Mouse (Mus musculus) CD8-positive naive resting alpha-beta T cell, adult 2 months (primary cell): ENCODE measurements around the gene Smyd2.

ENCODE experiments used
- DNase-seq, 2 experiments: peaks; one replicate each; pipeline ENCODE4 v3.0.0; 2022; ENCODE audit warnings: low read depth in 2 of 2, low spot score in 2 of 2

The Smyd2 gene

DNA sequence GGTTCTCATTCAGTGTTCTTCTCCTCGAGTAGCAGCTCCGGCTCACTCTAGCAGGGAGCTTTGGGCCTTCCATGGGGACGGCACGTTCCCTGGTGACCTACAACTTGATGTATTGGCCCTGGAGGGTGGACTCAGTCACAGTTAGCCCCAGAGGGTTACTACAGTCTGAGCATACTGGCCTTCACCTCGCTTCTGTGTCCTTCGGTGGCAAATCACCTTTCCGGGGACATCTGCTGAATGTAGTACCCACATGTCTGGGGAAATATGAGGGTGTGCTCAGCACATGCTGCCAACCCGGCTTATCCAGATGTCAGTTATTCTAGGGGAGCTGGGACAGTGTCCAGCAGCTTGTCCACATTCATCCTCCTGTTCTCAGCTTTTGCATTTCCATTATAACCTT, 48.6 kb downstream of the Smyd2 start:
- no peak for DNase-seq

DNA sequence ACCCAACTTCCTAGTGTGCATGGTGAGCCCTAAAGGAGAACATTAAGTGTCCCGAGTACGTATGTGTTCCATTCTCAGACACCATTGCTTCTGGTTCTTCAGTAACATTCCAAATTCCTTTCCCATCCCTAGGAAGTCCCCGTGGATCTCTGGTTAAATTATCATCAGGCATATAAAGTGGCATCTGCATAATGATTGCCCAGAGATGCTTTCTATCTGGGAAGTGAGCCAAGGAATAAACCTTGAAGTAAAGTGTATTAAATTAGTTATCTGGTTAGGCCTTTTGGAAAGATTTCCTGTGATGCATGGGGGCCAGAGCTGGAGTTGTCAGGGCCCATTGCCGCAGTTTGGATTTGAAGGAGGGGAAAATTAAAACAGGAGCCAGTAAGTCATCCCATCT, 50.1 kb downstream of the Smyd2 start:
- DNase-seq = no peak

DNA sequence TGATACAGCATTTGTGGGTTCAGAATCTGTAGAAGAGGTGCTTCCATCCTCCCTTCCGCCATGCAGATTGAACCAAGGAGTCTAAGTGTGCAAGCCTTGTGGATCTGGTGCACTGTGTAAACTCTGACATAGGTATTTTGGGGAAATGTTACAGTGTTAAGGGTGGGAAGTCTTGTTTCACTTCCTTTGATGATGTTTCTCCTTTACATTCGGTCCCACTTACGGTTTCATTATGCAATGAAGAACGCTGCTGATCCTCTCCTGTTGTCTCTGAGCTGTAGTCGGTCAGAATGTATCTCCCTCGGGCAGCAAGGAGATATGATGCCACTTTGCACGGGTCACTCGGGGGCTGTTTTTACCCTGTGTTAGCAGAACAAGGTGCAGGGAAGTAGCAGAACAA, 50.5 kb downstream of the Smyd2 start:
- no peak for DNase-seq

DNA sequence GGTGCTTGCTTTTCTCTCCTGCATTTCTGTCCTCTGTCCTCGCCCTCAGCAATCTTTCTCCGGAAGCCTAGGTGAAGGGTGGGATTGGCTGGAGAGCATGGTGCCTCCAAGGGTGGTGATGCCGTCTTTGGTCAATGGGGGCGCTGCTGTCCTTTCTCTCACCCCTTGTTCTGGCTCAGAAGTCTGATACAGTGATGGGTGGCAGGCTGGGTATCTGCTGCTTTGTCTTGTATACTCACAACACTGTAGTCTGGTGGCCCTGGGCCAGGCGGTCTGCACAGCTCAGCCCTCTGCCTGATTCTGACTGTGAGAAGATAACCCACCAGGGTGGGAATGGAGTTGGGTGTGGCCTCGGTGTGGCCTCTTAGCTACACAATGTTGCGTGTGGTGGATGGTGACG, 51.6 kb downstream of the Smyd2 start:
- no peak for DNase-seq

DNA sequence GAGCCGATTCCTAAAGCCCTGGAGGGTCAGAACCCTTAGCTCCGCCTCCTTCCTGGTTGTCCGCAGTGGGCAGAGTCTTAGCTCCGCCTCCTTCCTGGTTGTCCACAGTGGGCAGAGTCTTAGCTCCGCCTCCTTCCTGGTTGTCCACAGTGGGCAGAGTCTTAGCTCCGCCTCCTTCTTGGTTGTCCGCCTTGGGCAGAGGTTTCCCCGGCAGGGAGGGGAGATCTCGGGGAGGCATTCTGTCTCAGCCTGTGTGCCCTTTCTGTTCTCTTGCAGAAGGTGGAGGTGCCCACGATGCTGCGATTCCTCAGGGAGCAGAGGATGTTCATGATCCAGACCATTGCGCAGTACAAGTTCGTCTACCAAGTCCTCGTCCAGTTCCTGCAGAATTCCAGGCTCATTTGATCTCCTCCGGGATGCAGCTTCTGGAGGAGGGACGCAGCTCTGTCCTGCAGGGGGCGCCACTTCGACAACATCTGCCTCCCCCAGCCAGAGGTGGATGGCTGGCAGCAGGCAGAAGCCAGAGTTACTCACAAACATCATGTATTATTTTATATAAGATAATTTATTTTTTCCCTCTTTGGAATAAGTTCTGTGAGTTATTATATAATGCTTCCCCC, 52.4 kb downstream of the Smyd2 start:
- DNase-seq = no peak

DNA sequence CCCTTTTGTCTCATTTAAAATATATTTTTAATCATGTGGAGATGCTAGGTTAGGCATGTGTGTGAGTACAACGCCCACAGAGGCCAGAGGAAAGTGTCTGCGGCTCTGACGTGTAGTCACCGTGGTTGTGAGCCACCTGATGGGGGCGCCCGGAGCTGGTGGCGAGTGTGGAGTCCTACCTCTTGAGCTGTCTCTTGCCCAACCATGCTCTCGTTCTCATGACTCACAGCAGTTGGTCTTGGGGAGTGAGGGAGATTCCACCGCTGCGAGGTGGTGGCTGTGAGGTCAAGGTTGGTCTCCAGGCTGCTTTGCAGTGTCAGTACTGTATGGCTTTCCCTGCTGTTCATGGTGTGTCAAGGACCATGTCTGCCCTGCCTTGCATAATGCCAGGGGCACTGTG, 54.1 kb downstream of the Smyd2 start:
- no peak for DNase-seq

DNA sequence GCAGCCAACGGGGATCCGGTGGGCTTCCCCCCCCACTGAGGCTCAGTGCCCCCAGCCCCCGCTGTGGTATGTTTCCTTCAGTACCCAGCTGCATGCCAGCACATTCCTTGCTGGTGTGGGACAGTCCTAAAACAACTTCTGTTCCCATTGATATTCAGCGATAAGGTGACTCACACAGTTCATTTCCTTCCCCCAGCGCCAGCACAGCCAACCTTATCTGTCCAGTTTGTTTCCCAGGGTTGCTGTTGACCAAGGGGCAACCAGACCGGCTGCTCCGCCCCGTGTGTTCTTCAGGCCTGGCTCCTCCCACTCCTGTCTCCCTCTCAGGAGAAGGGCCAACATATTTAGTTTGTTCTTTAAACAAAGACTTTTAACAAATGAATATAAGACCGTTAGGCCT, 54.7 kb downstream of the Smyd2 start:
- no peak for DNase-seq

DNA sequence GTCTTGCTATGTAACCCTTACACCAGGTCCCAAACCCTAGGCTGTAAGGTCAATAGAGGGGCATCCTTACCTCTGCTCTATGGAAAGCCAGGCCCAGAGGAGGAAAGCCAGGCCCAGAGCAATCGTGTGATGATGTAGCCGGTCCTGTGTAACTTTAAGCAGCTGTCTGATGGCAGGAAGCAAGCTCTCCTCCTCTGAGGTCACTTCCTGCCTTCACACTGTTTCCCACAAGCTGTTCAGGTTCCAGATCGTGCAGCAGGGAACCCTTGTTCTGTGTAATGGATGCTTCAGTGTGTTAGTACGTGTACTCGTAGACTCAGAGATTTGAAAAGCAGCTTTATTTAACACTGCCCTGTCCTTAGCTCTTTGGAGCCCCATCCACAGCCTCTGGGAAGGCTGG, 55.1 kb downstream of the Smyd2 start:
- DNase-seq = peak; percentile 26 to 40

DNA sequence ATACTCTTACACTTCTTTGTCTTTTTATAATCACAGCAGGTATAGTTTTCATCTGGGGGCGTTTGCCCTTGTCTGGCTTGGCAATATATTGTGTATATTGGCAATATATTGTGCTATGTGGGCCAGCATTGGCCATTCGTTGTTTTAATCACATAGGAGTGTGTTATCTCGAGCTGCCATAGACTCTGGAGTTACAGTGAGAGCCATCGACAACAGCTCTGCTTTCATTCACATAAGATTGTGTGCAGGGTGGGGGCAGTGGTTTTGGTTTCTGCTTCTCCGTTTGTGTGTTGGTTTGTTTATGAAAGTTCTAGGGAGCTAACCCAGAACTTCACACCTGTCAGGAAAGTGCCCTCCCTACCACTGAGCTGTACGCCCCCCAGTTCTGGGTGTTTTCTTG, 55.5 kb downstream of the Smyd2 start:
- no peak for DNase-seq

DNA sequence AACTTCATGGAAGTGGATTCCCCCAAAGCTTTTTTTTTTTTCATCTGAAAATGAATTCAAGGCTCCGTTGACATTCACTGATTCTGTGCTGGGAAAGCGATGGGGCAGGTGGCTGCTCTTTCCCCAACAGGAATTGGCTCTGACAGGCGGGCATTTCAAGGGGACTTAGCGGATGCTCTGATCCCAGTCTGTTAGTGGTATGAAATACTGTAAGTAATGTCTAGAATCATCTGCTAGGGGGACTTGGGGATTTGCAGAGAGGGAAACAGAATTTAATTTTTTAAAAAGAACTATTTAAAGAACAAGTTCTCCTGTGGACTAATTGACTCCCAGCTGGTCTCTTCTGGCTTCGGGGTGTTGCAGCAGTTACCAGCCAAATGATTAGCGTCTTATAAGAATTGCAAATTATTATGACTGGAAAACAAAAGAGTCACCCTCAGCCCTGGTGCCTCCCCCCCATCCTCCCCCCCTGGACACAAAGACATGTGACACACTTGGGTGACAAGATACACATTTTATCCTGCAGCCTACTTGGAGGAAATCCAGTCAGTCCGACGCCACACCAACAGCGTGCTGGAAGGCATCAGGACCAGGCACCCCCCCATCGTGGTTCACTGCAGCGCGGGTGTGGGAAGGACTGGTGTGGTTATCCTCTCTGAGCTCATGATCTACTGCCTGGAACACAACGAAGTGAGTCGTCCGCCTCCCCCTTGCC, 57.2 kb downstream of the Smyd2 start:
- DNase-seq = no peak

DNA sequence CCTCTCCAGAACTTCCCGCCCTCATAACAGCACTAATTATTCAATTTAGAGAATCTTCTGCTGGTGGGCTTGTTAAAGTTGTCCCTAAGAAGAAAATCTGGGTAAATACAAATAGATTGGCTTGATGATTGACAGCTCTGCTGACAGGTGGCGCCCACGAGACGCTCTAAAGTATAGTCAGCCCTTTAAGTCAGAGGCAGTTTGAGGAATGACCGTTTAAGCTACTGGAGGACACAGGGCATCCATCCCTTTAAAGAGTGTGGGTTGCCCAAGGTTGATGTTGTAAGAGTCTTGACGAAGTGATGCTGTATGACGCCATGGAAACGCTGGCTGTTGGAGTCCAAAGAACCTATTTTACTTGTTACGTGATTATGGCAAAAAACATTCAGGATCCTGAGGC, 57.9 kb downstream of the Smyd2 start:
- DNase-seq = no peak

DNA sequence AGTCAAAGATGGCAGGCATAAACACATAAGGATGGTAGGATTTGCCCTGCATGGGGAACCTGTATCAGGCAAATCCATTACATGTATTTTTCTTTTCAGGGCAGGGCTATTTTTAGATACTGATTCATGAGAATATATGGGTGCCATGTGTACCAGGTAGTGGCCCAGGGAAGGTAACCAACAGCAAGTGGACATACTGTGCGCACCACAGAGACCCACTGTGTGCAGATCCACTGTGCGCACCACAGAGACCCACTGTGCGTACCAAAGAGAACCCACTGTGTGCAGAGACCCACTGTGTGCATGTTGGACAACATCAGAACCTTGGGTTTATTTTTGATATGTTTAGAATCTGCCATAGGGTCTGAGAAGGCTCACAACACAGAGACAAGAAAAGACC, 58.4 kb downstream of the Smyd2 start:
- no peak for DNase-seq

DNA sequence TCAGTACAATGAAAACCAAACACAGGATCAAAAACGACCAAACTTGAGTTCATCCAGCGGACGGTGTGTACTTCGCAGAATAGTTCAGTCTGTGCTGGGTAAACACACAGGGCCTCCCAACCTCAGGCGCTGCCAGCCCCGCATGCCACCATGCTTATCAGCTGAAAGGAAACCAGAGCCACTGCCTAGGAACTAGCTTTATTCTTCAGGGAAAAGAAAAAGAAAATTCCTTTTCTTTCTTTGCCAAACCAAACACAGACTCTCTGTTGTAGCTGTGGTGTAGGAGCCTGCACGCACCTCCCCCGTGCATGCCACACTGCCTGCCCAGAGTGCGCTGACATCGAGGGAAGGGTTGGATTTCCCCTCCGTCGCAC, 61.2 kb downstream of the Smyd2 start:
- DNase-seq = no peak

DNA sequence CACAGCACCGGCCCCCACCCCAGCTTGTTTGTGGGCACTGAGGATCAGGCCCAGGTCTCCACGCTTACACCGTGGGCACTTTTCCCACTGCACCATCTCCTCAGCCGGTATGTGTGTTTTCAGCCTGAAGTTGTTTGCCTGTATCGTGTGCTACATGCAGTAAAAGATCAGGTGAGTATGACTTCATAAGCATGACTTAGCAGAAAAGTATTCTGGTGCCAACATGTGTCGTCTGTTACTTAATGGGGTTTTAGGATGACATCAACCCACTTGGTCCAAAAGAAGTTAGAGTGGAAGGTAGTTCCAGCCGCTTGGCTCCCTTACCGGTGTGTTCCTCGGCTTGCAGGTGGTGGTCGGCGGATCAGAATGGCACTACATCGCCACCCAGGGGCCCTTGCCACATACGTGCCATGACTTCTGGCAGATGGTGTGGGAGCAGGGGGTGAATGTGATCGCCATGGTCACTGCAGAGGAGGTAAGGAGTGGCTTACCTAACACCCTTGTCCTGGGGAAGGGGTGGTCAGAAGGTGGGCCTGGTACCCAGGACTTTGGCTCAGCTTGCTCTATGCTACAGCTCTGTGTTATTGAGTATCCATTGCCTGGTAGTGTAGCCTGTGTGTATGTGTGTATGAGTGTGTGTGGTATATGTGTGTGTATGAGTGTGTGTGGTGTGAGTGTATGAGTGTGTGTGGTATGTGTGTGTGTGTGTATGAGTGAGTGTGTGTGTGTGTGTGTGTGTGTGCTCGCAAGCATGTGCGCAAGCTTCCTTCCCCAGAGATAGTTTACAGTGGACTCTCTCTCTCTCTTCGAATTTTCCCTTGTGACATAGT, 61.8 kb downstream of the Smyd2 start:
- DNase-seq = no peak

DNA sequence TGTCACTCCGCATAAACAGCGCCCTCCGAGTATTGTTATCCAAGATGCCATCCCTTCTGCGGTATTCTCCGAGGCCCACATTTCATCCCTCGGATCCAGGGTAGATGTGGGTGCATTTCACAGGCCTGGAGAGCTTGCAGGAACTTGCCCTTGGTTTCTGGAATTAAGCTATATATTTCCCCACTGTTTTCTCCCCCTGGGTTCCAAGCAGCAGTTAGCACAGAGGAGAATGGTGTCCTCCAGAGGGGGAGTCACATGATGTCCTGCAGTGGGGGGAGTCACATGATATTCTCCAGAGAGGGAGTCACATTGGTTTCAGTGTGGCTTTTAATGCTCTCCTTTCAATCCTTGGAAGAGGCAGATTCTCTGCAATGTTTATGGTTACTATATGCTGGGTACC, 63.8 kb downstream of the Smyd2 start:
- DNase-seq = no peak

DNA sequence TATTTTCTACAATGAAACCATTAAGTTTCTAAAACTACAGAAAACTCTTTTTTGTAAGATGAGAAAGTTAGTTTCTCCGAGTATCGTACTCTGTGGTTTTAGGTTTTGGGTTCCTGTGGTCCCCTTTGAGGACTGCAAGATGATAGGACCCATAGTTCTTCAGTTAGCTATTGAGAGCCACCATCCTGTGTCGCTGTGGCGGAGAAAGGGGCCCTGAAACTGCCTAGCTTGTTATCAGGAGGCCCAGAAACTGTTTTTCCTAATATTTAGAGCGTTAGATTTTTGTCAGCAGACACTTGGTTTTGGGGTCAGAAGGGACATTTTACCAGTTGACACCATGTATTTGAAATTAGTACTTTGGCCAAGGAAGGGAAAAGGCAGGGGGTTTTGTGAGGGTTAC, 66.4 kb downstream of the Smyd2 start:
- DNase-seq = no peak

DNA sequence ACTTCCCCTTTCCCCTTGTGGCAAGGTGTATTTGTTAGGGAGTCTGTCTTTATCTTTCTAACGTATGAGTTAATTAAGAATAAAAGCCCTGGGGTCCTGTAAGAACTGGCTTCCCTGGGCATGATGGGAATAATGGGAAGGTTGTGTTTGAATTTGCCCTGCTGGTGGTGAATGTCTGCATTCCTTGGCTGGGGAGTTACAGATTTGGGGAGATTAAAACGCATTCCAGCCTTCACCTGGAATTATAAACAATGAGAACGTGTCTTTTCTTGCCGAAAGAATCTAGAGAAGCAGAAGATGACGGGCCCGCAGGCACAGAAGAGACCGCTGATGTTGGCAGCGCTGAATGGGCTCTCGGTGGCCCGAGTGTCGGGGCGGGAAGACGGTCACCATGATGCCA, 67.5 kb downstream of the Smyd2 start:
- no peak for DNase-seq

DNA sequence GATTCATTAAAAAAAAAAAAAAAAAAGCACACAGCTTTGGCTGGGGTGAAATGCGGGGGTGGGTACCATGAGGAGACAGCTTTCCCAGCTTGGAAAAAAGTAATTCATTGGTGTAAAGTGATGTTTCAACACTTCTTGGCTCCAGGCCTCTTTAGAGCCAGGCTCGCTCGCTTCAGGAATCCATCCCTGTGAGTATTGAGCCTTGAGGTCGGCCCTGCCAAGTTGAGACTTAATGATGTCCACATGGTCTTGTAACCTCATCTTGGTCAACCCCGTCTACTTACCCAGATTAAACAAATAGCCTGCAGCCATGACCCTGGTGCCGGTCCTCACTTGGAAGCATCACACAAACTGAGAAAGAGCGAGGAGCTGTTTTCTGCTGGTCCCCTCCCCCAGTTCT, 69.7 kb downstream of the Smyd2 start:
- DNase-seq = no peak

DNA sequence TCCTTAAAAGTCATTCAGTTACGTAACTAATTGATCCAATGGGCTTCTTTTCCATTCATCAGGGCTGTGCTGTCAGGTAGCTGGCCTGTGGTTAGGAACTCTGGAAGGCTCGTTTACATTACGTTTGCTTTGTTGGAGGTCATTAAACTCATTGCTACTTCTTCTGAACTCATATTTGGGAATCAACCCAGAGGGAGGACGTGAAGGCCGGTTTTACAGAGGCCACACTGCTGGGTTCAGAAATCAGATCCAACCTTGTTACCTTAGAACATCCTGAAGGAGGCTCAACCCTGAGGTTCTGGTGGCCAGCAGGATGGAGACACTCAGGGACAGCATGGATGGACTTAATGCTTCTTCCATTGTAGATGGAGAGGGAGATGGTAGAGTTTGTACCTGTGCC, 70.1 kb downstream of the Smyd2 start:
- DNase-seq = no peak

DNA sequence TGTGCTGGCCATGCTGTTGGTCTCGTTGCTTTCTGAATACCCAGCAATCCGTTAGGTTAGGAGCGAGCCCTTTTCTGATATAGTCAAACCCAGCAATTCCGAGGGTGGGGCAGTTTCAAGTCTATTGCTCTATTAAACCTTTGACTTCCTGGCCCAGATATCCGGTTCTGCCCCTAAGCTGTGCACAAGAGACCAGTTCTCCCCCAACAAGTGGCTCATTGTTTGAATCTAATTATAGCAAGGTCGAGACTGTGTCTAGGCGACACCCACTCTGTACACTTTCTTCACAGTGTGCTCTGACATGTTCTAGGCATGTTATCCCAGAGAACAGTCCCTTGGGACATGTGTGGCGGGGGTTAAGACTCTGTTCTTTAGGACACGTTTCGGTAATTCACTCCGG, 72.6 kb downstream of the Smyd2 start:
- DNase-seq = no peak

DNA sequence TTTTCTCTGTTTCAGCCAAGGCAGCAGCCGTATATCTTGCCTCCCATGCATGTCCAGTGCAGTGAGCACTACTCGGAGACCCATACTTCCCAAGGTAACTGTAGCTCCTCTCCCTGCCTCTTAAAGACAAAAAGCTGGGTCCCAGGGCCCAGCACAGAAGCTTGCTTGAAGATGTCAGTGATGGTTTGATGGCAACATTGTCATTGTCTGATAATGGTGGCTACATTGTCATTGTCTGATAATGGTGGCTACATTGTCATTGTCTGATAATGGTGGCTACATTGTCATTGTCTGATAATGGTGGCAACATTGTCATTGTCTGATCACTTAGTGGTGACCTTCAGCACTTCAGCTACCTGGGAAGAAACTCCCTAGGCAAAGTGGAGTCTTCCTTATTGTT, 75.8 kb downstream of the Smyd2 start:
- no peak for DNase-seq

DNA sequence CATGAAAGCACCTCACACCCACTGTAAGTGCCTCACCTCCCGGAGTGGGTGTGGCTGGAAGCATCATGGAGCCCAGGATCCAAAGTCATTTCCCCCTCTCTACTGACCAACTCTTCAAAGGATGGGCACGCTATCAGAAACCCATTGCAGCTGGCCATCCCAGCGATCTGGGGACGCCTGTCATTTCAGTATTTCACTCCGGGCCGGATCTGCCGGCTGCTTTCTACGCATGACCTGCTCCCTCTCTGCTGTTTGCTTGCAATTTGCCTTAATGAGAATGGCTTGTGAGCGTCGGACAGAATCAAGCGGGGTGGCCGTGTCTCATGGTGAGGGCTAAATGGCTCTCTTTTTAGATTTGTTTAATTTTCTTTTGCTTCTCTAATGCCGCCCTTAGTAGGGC, 88.0 kb downstream of the Smyd2 start:
- no peak for DNase-seq

DNA sequence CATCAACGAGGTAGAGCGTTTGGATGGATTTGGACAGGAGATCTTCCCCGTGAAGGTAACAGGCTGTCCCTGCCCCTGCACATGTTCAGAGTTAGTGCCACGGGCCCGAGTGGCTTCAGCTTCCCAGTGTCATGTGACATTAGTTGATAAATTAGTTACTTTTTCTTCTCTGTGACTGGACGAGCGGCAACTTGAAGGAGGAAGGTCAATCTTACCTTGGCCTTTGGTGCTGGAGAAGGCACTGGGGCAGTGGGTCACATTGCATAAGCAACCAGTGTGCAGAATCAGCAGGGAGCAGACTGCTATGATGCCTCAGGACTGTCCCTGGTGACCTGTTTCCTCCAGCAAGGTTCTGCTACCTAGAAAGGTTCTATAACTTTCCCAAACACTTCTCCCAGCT, 88.8 kb downstream of the Smyd2 start:
- no peak for DNase-seq
